Mouse (Mus musculus) embryonic facial prominence, embryonic 12.5 days (tissue): Measurements from ENCODE around the gene Ccl20. TPM values are rescaled to one million over a fixed set of nuclear protein-coding genes. Genes with fewer than 3 reads are reported as not detected.

ENCODE experiments used
- ATAC-seq: fragments of 200-750 bp; cut with Nextera tagmentation; 2 replicates; pipeline ENCODE4 v1.8.0; 2017; ENCODE audit not compliant: insufficient number of reproducible peaks, insufficient read depth, low FRiP score, low TSS enrichment
- H3K27ac ChIP-seq: fragments of 300-500 bp; sonication (generic); 2 replicates; pipeline ENCODE4 v1.5.1; 2016; ENCODE audit warnings: mild to moderate bottlenecking
- H3K27me3 ChIP-seq: fragments of 300-500 bp; sonication (generic); 2 replicates; pipeline ENCODE4 v1.6.1; 2016; ENCODE audit warnings: mild to moderate bottlenecking, moderate library complexity
- H3K36me3 ChIP-seq: fragments of 300-500 bp; sonication (generic); 2 replicates; pipeline ENCODE4 v1.6.1; 2016; ENCODE audit warnings: mild to moderate bottlenecking
- H3K4me1 ChIP-seq: fragments of 300-500 bp; sonication (generic); 2 replicates; pipeline ENCODE4 v1.6.1; 2016
- H3K4me2 ChIP-seq: fragments of 300-500 bp; sonication (generic); replicated peaks from 2 replicates; pipeline ENCODE4 v1.6.1; 2016; ENCODE audit warnings: mild to moderate bottlenecking, moderate library complexity
- H3K4me3 ChIP-seq: fragments of 300-500 bp; sonication (generic); 2 replicates; pipeline ENCODE4 v1.5.1; 2016; ENCODE audit warnings: mild to moderate bottlenecking
- H3K9ac ChIP-seq: fragments of 300-500 bp; sonication (generic); 2 replicates; pipeline ENCODE4 v1.6.1; 2016; ENCODE audit warnings: mild to moderate bottlenecking, moderate library complexity
- H3K9me3 ChIP-seq: fragments of 300-500 bp; sonication (generic); 2 replicates; pipeline ENCODE4 v1.6.1; 2016; ENCODE audit warnings: mild to moderate bottlenecking, moderate library complexity
- WGBS: fragments of 180-500 bp; shearing (Covaris S2); methylation state at CpG from one replicate; pipeline ENCODE4 v1.1.7; 2016; 5-methylcytosine and 5-hydroxymethylcytosine counted together
- polyA plus RNA-seq: library from polyadenylated mRNA; unstranded; fragments of >200 nt; fragmentation: Nextera tagmentation; extraction: Ambion mirVana; gene quantifications from 2 replicates; pipeline ENCODE4 v1.2.1, GENCODE M21; 2016

Gene Ccl20
- polyA plus RNA-seq, 1 experiment from 2014 or later = 0.22 TPM

- no peak for ATAC-seq
- Histone ChIP-seq H3K4me2 (no peak overlapping the region), H3K4me1 (no peaks in the 10 kb centered on the region), H3K27me3 (no peaks in the 10 kb centered on the region), H3K36me3 (no peaks in the 10 kb centered on the region), H3K4me3 (no peak overlapping the region), H3K9me3 (no peaks in the 10 kb centered on the region), H3K9ac (no peak overlapping the region), H3K27ac (no peak overlapping the region)
- 78% methylated on average over 1 of the region's 1 CpGs for WGBS
Measured at GRCm38 (mm10) chr1:83105464-83105863, 11.1 kb upstream of the Ccl20 start.

GRCm38 (mm10) chr1:83107410-83107978, 9.1 kb upstream of the Ccl20 start:
- no peak overlapping the region for H3K4me2 ChIP-seq
- H3K4me3 ChIP-seq = no peak overlapping the region
- 80% methylated on average over 5 of the region's 5 CpGs for WGBS
- H3K4me1 ChIP-seq = no peaks in the 10 kb centered on the region
- ATAC-seq = no peak
- no peak overlapping the region for H3K9ac ChIP-seq
- no peaks in the 10 kb centered on the region for H3K27me3 ChIP-seq
- H3K9me3 ChIP-seq = no peaks in the 10 kb centered on the region
- no peaks in the 10 kb centered on the region for H3K36me3 ChIP-seq
- H3K27ac ChIP-seq = no peak overlapping the region

DNA sequence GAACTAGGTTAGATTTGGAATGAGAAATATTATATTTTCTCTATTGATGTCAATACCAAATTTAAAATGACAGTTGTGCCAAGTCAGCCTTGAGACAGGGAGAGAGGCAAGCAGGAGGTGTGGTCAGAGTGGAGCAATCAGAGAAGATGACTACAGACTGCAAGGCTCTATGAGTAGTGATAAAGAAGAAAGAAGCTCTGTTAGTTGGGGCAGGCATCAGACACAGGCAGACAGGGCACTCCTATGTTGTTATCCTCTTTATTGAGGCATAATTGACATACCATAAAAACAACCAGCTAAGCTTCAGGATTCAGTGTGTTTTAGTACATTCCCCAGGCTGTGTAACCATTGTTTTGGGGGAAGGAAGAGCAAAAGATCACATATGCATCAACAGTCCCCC, 5.6 kb upstream of the Ccl20 start:
- H3K27me3 ChIP-seq = no peaks in the 10 kb centered on the region
- no peak overlapping the region for H3K4me2 ChIP-seq
- H3K4me1 ChIP-seq = no peaks in the 10 kb centered on the region
- no peaks in the 10 kb centered on the region for H3K36me3 ChIP-seq
- H3K4me3 ChIP-seq = no peak overlapping the region
- H3K27ac ChIP-seq = no peak overlapping the region
- no peaks in the 10 kb centered on the region for H3K9me3 ChIP-seq
- no peak for ATAC-seq
- H3K9ac ChIP-seq = no peak overlapping the region

DNA sequence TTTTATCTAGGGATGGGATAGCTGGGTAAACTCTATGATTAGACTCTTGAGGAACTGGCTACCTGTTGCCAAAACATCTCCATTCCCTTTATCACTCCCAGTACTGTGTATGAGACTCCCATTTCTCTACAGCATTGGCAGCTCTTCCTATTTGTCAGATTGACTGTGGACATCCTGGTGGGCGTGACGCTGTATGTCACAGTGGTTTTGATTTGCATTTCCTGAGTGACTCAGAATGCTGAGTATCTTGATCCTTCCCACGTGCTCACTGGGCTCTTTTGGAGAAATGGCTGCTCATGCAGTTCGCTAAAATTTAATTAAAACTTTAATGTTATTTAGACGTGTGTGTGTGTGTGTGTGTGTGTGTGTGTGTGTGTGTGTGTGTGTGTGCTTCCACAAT, 4.8 kb upstream of the Ccl20 start:
- 71% methylated on average over 5 of the region's 5 CpGs for WGBS
- H3K4me3 ChIP-seq = no peak overlapping the region
- no peak overlapping the region for H3K9ac ChIP-seq
- no peaks in the 10 kb centered on the region for H3K9me3 ChIP-seq
- H3K4me1 ChIP-seq = no peaks in the 10 kb centered on the region
- no peak overlapping the region for H3K27ac ChIP-seq
- no peak for ATAC-seq
- H3K4me2 ChIP-seq = no peak overlapping the region
- no peaks in the 10 kb centered on the region for H3K36me3 ChIP-seq
- H3K27me3 ChIP-seq = no peaks in the 10 kb centered on the region

DNA sequence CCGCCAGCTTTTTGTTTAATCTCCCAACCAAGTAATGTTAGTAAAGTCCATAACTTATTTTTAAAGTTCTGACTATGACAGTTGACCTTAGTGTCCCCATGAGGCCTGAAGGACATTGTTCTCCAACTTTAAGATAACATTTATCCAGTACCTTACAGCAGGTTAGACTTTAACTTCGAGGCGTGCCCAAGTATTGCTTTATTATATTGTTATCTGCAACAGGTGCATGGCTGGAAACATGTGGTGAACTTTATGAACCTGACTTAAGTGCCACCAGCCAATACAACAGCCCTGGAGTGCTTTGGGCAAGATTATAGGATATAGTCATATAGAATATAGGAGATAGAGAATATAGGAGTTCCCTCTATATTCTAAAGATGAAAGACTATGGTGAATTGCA, 651 bp downstream of the Ccl20 start:
- Histone ChIP-seq H3K4me1 (no peaks in the 10 kb centered on the region), H3K9me3 (no peaks in the 10 kb centered on the region), H3K27ac (no peak overlapping the region), H3K27me3 (no peaks in the 10 kb centered on the region), H3K4me2 (no peak overlapping the region), H3K4me3 (no peak overlapping the region), H3K36me3 (no peaks in the 10 kb centered on the region), H3K9ac (no peak overlapping the region)
- ATAC-seq = no peak
- 92% methylated on average over 3 of the region's 3 CpGs for WGBS

DNA sequence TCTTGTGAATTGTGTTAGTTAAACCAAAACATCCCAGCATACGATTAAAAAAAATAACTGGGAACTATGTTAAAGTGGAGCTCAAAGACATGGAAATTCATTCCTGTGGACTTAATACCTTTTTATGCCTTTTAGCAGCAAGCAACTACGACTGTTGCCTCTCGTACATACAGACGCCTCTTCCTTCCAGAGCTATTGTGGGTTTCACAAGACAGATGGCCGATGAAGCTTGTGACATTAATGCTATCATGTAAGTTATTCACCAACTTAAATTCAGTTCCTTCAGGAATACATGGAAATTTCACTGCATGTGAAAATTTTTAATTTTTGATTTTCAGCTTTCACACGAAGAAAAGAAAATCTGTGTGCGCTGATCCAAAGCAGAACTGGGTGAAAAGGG, 1.1 kb downstream of the Ccl20 start:
- Histone ChIP-seq H3K9me3 (no peaks in the 10 kb centered on the region), H3K27me3 (no peaks in the 10 kb centered on the region), H3K27ac (no peak overlapping the region), H3K36me3 (no peaks in the 10 kb centered on the region), H3K9ac (no peak overlapping the region), H3K4me2 (no peak overlapping the region), H3K4me1 (no peaks in the 10 kb centered on the region), H3K4me3 (no peak overlapping the region)
- ATAC-seq = no peak
- WGBS = 86% methylated on average over 7 of the region's 7 CpGs

DNA sequence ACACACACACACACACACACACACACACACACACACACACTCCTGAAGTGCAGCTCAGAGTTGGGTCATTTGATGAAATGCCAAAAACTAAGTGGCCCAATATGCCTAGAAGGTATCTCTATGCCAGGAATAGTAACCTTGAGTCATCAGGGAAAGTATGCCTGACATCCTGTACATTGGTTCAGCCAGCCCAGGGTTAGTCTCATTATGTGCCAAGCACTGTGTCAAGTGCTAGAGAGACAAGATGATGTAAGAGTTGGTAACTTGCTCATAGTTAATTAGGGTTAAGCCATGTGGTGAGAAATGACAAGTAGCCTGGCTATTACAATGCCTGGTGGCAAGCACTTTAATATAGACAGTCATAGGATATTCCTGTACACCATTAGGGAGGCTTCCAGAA, 3.3 kb downstream of the Ccl20 start:
- H3K4me2 ChIP-seq = no peak overlapping the region
- no peaks in the 10 kb centered on the region for H3K36me3 ChIP-seq
- no peaks in the 10 kb centered on the region for H3K27me3 ChIP-seq
- H3K9me3 ChIP-seq = no peaks in the 10 kb centered on the region
- no peaks in the 10 kb centered on the region for H3K4me1 ChIP-seq
- no peak for ATAC-seq
- H3K9ac ChIP-seq = no peak overlapping the region
- H3K4me3 ChIP-seq = no peak overlapping the region
- H3K27ac ChIP-seq = no peak overlapping the region

- H3K4me3 ChIP-seq = no peak overlapping the region
- no peak overlapping the region for H3K9ac ChIP-seq
- H3K4me2 ChIP-seq = no peak overlapping the region
- 79% methylated on average over 3 of the region's 3 CpGs for WGBS
- H3K27me3 ChIP-seq = no peaks in the 10 kb centered on the region
- H3K36me3 ChIP-seq = no peaks in the 10 kb centered on the region
- no peak overlapping the region for H3K27ac ChIP-seq
- H3K9me3 ChIP-seq = no peaks in the 10 kb centered on the region
- H3K4me1 ChIP-seq = no peaks in the 10 kb centered on the region
- no peak for ATAC-seq
Measured at GRCm38 (mm10) chr1:83120312-83120711, 3.7 kb downstream of the Ccl20 start.

GRCm38 (mm10) chr1:83123201-83123600, 6.6 kb downstream of the Ccl20 start:
- no peak overlapping the region for H3K9ac ChIP-seq
- ATAC-seq = no peak
- H3K27ac ChIP-seq = no peak overlapping the region
- no peaks in the 10 kb centered on the region for H3K36me3 ChIP-seq
- no peaks in the 10 kb centered on the region for H3K4me1 ChIP-seq
- H3K4me3 ChIP-seq = no peak overlapping the region
- no peak overlapping the region for H3K4me2 ChIP-seq
- no peaks in the 10 kb centered on the region for H3K9me3 ChIP-seq
- H3K27me3 ChIP-seq = no peaks in the 10 kb centered on the region
- WGBS = 81% methylated on average over 2 of the region's 2 CpGs

GRCm38 (mm10) chr1:83135829-83136228, 19.3 kb downstream of the Ccl20 start:
- Histone ChIP-seq H3K4me1 (no peaks in the 10 kb centered on the region), H3K4me2 (no peak overlapping the region), H3K27ac (no peak overlapping the region), H3K27me3 (no peaks in the 10 kb centered on the region), H3K4me3 (no peak overlapping the region), H3K9me3 (no peaks in the 10 kb centered on the region), H3K9ac (no peak overlapping the region), H3K36me3 (no peaks in the 10 kb centered on the region)
- WGBS = 72% methylated on average over 7 of the region's 7 CpGs
- ATAC-seq = no peak

GRCm38 (mm10) chr1:83137847-83138246, 21.3 kb downstream of the Ccl20 start:
- H3K9ac ChIP-seq = no peak overlapping the region
- no peak for ATAC-seq
- WGBS = 83% methylated on average over 8 of the region's 8 CpGs
- no peak overlapping the region for H3K4me2 ChIP-seq
- no peak overlapping the region for H3K27ac ChIP-seq
- no peaks in the 10 kb centered on the region for H3K27me3 ChIP-seq
- no peaks in the 10 kb centered on the region for H3K36me3 ChIP-seq
- no peaks in the 10 kb centered on the region for H3K4me1 ChIP-seq
- no peak overlapping the region for H3K4me3 ChIP-seq
- H3K9me3 ChIP-seq = no peaks in the 10 kb centered on the region

DNA sequence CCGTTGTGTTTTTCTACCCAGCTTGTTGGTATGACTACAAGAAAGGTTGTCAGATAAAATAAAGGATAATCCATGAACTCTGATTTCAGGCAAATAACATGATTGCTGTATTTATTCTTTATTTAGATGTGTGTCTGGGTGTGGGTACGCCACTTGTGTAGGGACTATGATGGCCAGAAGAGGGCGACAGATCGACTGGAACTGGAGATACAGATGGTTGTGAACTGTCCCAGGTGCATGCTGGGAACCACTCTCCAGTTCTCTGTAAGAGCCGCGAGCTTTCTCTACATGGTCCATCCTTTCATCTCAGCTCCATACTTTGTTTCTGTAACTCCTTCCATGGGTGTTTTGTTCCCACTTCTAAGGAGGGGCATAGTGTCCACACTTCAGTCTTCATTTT, 22.2 kb downstream of the Ccl20 start:
- WGBS = 85% methylated on average over 6 of the region's 6 CpGs
- H3K27ac ChIP-seq = no peak overlapping the region

GRCm38 (mm10) chr1:83141510-83141909, 24.9 kb downstream of the Ccl20 start:
- H3K9ac ChIP-seq = no peak overlapping the region
- no peak overlapping the region for H3K4me2 ChIP-seq
- no peak for ATAC-seq
- H3K27ac ChIP-seq = no peak overlapping the region
- no peaks in the 10 kb centered on the region for H3K9me3 ChIP-seq
- no peaks in the 10 kb centered on the region for H3K4me1 ChIP-seq
- no peaks in the 10 kb centered on the region for H3K27me3 ChIP-seq
- no peak overlapping the region for H3K4me3 ChIP-seq
- 81% methylated on average over 8 of the region's 8 CpGs for WGBS
- no peaks in the 10 kb centered on the region for H3K36me3 ChIP-seq

More for the DNA sequence above, 22.2 kb downstream of the Ccl20 start:
- Histone ChIP-seq H3K4me1 (no peaks in the 10 kb centered on the region), H3K4me2 (no peak overlapping the region), H3K9me3 (no peaks in the 10 kb centered on the region), H3K27me3 (no peaks in the 10 kb centered on the region), H3K9ac (no peak overlapping the region), H3K4me3 (no peak overlapping the region), H3K36me3 (no peaks in the 10 kb centered on the region)
- ATAC-seq = no peak
